Mouse (Mus musculus) lung, postnatal 4 days (tissue): ENCODE measurements around the gene Emc7.
"Not testable (repeated sequence)": the region's sequence is repeated elsewhere in the genome, so short reads cannot be mapped to it uniquely, and the experiment has no call there.

Source experiments
- DNase-seq, 2 experiments: peaks; one replicate each; pipeline ENCODE4 v3.0.0; 2021

The Emc7 gene

GRCm38 (mm10) chr2:112454862-112455564, at the start of gene Emc7:
TSS of gene Emc7 (plus strand) at chr2:112454997.
- peak; percentile 97 to 99 for DNase-seq

GRCm38 (mm10) chr2:112407030-112407429, 47.8 kb upstream of the Emc7 start:
- DNase-seq: no peak

- no peak for DNase-seq
These were observed 29.5 kb upstream of the Emc7 start for GRCm38 (mm10) chr2:112425308-112425707.

DNA sequence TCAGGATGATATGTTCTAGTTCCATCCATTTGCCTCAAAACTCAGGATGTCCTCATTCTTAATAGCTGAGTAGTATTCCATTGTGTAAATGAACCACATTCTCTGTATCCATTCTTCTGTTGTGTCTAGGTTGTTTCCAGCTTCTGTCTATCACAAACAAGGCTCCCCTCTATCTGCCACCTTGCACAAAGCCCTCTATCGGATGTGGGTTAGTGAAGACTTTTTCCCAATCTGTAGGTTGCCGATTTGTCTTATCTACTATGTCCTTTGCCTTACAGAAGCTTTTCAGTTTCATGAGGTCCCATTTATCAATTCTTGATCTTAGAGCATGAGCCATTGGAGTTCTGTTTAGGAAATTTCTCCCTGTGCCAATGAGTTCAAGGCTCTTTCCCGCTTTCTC, 26.3 kb upstream of the Emc7 start:
- not testable (repeated sequence) for DNase-seq

- no peak for DNase-seq
These were observed 25.1 kb upstream of the Emc7 start for GRCm38 (mm10) chr2:112429665-112430064.

GRCm38 (mm10) chr2:112430403-112430802, 24.4 kb upstream of the Emc7 start:
- DNase-seq: no peak

DNA sequence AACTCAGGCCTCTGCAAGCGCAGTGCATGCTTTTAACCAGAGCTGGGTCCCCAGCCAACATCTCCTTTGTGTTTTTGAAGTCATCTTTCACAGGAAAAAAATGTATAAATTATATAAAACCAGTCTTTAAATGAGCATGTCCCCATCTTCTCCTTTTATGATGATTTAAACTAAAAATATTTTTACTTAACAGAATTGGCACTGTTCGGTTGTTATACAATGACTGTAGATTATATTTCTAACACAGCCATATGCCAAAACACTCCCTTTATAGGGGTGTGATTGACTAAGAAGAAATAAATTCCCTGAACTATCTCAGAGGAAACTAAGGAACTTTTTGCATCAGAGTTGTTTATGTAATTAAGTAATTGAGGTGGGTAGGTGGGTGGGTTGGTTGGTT, 22.3 kb upstream of the Emc7 start:
- DNase-seq: no peak

DNA sequence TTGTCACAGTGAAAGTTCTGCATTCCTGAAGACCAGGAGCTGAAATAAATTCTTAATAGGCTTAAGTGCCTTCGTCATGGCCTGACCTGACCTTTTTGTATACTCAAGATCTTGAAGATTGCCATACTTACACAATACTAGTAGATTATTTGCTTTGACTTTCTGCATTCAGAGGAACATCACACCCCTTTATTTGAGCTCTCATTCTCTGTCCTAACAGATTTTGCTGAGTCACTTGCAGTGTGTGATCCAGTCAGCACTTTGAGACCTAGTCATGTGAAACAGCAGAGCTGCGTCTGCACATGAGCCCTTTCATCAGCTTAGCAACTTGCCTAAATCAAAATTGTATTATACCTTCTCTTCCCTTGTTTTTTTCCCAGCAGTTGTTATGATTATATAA, 21.4 kb upstream of the Emc7 start:
- peak in 1 of 2 experiments; percentile 9 for DNase-seq

- no peak for DNase-seq
These were observed 18.5 kb upstream of the Emc7 start for GRCm38 (mm10) chr2:112436292-112436691.

GRCm38 (mm10) chr2:112437589-112437988, 17.2 kb upstream of the Emc7 start:
- no peak for DNase-seq

DNA sequence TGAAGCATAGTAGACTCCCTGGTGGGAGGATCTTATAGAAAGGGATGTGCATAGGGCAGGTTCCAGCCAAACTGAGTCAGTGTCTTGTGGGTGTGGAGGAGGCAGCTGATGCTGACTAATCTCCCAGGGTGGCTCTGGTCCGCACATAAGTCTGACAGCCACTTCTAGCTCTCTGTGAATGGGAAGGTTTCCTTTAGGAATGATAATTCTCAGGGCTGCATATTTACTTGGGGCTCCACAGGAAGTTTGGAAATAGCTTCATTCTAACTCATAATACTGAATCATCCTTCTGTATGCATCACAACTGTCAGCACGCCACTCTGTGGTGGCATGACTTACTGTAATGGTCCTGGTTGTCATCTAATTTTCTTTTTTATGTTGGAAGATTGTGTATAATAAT, 11.3 kb upstream of the Emc7 start:
- DNase-seq: no peak

DNA sequence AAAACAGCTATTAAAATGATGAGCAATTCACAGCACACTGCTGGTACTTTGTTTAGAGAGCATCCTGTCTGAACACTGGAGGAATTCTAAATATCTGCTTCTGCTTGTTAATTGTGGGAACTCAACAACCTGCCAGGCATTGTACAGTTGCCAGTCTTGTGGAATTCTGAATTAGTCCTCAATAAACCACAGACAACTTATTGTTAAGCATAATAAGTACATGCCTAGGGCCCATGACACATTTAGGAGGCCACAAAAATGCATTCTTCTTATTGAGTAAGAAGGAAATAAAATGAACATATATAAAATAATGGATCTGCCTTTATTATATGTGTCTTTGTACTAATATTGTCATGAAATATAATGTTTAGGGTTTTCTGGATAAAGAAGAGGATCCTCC, 9.3 kb upstream of the Emc7 start:
- DNase-seq: no peak

GRCm38 (mm10) chr2:112448046-112448445, 6.8 kb upstream of the Emc7 start:
- DNase-seq: not testable (repeated sequence)

GRCm38 (mm10) chr2:112448510-112449059, 6.2 kb upstream of the Emc7 start:
- DNase-seq: no peak

GRCm38 (mm10) chr2:112449597-112450296, 5.0 kb upstream of the Emc7 start:
- peak in 1 of 2 experiments; percentile 31 for DNase-seq

- DNase-seq: not testable (repeated sequence)
These were observed 2.3 kb upstream of the Emc7 start for GRCm38 (mm10) chr2:112452513-112452912.

- DNase-seq: no peak
These were observed 504 bp upstream of the Emc7 start for GRCm38 (mm10) chr2:112454125-112454861.

DNA sequence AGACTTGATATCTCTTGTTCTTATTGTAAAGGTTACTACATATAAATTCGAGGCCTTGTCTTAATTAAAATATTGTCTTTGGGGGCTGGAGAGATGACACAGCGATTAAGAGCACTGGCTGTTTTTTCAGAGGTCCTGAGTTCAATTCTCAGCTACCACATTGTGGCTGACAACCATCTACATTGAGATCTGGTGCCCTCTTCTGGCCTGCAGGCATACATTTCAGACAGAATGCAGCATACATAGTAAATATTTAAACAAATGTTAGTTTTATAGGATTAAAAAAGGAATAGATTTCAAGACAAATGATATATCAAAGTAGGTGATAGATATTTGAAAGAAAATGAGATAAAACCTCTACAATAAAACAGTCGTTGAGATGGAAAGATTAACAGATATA, 5.8 kb downstream of the Emc7 start:
- DNase-seq: no peak

DNA sequence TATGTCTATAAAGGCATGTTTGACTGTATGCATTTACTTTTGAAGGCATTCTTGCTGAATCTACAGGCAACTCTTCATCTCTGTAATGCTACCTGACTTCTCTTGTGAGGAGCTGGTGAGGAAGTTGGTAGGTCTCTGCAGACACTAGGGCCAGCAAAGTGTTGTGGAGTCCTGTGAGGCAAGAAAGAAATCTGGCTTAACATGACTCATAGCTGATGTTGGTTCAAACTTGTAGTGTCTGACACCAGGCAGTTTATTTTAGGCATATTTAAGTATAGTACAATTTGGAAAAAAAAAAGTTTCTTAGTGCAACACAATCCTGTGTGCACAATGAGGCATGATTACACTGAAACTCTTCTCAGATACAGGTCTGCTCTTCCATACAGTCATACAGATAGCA, 14.7 kb downstream of the Emc7 start:
- no peak for DNase-seq

GRCm38 (mm10) chr2:112470961-112471381, 16.2 kb downstream of the Emc7 start:
- no peak for DNase-seq

DNA sequence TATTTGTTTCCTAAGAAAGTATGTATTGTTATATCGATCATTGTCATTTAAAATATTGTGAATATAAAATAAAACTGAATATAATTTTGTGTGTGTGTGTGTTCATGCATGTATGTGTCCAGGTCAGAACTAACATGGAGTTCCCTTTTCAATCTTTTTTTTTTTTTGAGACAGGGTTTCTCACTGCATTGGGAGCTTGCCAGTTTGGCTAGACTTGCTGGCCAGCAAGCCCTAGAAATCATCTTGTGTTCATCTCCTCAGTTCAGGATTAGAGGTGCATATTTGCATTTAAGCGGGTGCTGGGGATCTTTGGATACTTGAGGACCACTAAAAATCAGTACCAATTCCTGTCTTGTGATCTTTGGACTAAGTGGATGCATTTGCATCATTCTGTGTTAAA, 17.3 kb downstream of the Emc7 start:
- no peak for DNase-seq

- no peak for DNase-seq
These were observed 20.4 kb downstream of the Emc7 start for GRCm38 (mm10) chr2:112474997-112475724.

GRCm38 (mm10) chr2:112476554-112476953, 21.8 kb downstream of the Emc7 start:
- no peak for DNase-seq
